ENCODE assay signal across 10 mouse cellular contexts in the genomic region with DNA sequence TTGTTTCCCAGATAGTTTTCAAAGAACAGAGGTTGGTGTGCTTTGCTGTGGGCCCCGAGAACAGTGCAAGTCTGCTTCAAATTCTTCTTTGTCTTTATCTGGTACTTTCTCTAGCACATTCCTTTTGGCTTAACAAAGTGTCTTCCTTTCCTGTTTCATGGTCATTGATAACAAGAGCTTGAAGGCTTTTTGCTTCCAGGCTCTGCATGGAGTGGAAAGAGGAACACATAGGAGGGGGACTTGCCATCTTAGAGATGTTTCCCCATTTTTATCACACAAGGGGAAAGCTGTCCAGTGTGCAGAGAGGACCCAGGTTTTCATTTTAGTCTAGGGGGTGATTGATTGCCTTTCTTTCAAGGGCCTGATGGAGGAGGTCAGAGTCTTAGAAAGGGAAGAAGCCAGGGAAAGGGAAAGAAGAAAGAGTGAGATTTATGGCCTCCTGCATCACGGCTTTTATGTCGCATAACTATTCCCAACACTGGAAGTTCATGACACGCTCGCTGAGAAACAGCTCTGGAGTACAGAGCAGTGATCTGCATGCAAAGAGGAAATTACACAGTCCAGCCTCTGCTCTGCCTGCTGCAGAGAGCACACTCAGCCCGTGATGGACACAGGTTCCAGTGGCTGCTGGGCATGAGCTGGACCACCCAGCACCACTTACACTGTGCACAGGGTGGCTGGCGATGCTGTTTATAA.
DNase-seq lines count a peak whose midpoint lies in the region; ATAC-seq and TF ChIP-seq lines count a peak whose summit lies in the region.
"Had no signal": no experiment of that assay in that cellular context is flagged by ENCODE, and none has a peak within 500 bp of the region (broad histone marks: within the 10 kb centered on the region; RNA-seq: fewer than 3 reads in every experiment).

No protein-coding gene starts in this region.

- H3K4me2 ChIP-seq in heart, embryonic 12.5 days, result peak overlapping the region; percentile 24

- no peak for DNase-seq in heart, postnatal 4 days
- peak; percentile 81 for DNase-seq in mesoderm, embryonic 11.5 days (ENCODE audit: low read depth, low spot score)
- no peak for DNase-seq in left cerebral cortex, postnatal 36 days (ENCODE audit: low spot score in 2 of 2)
- no peak for DNase-seq in layer of hippocampus, adult 9-11 months
- DNase-seq in layer of hippocampus, adult 11-12 months (ENCODE audit: low spot score), result no peak
- DNase-seq: cerebellum, adult 9-10 months had no signal

- WGBS in heart, embryonic 12.5 days, result 26% methylated on average over 7 of the region's 7 CpGs

- H3K27ac ChIP-seq in heart, embryonic 12.5 days (ENCODE audit: poor library complexity, severe bottlenecking), result peak overlapping the region; percentile 92
- H3K27ac ChIP-seq in cortical plate, adult 2 months (ENCODE audit: insufficient read depth, low read length), result 0 out of 2 replicates have a peak overlapping the region, but pooled peaks have one; percentile 0

- intact Hi-C loops in left cerebral cortex, postnatal 36 days (cut with DNase I), result no loop called here

- no peak overlapping the region for H3K4me3 ChIP-seq in heart, embryonic 12.5 days
- H3K4me3 ChIP-seq in cortical plate, adult 2 months (ENCODE audit: insufficient read depth, low read length), result no peak overlapping the region

- no peaks in the 10 kb centered on the region for H3K27me3 ChIP-seq in heart, embryonic 12.5 days (replicated peaks)
- H3K27me3 ChIP-seq: CH12.LX had no signal

- no peak for TF ChIP-seq CTCF in cortical plate, adult 2 months (IDR thresholded peaks at IDR 0.05; ENCODE audit: extremely low read depth, insufficient read depth, low read length)

- H3K36me3 ChIP-seq in heart, embryonic 12.5 days, result peaks cover 5% of the 10 kb centered on the region

- no peak for TF ChIP-seq POLR2A in cortical plate, adult 2 months (IDR thresholded peaks at IDR 0.05; ENCODE audit: extremely low read depth, insufficient read depth, low read length)

- 0 out of 2 replicates have a peak overlapping the region, but pooled peaks have one; percentile 40 for H3K9ac ChIP-seq in heart, embryonic 12.5 days

- ATAC-seq in heart, embryonic 12.5 days (ENCODE audit: insufficient number of reproducible peaks, low FRiP score), result peak; percentile 72
- peak; percentile 47 to 51; a peak in 3 of 4 replicates for ATAC-seq in hematopoietic stem cell, adult 5-6 weeks (replicated peaks in 1 of 2; ENCODE audit: insufficient read depth in 1 of 2, low FRiP score in 2 of 2, low TSS enrichment in 1 of 2, low read depth in 1 of 2, poor library complexity in 2 of 2, severe bottlenecking in 2 of 2)

- no peaks in the 10 kb centered on the region for H3K9me3 ChIP-seq in heart, embryonic 12.5 days (replicated peaks)

- H3K4me1 ChIP-seq in heart, embryonic 12.5 days (replicated peaks), result peaks cover 77% of the 10 kb centered on the region
- peaks cover 2% of the 10 kb centered on the region; the same call in 1 of the 2 replicates for H3K4me1 ChIP-seq in cortical plate, adult 2 months (ENCODE audit: control insufficient read depth, insufficient read depth, low read length)
